Mouse (Mus musculus) stomach, postnatal 0 days (tissue): Measurements from ENCODE around the gene Taf3. TPM values are rescaled to one million over a fixed set of nuclear protein-coding genes. Genes with fewer than 3 reads are reported as not detected.

Experiments used
- ATAC-seq: fragments of 200-750 bp; cut with Nextera tagmentation; 2 replicates; pipeline ENCODE4 v1.8.0; 2017; ENCODE audit not compliant: low FRiP score, low TSS enrichment
- DNase-seq: peaks from one replicate; pipeline ENCODE4 v3.0.0-alpha.2; 2016; ENCODE audit warnings: low spot score
- H3K27ac ChIP-seq: fragments of 300-500 bp; sonication (generic); replicated peaks from 2 replicates; pipeline ENCODE4 v1.5.1; 2014; ENCODE audit warnings: mild to moderate bottlenecking, control low read depth
- H3K27me3 ChIP-seq: fragments of 300-500 bp; sonication (generic); 2 replicates; pipeline ENCODE4 v1.6.1; 2014; ENCODE audit warnings: low read length; ENCODE audit not compliant: control insufficient read depth, insufficient read depth
- H3K36me3 ChIP-seq: fragments of 300-500 bp; sonication (generic); 2 replicates; pipeline ENCODE4 v1.6.1; 2014; ENCODE audit warnings: low read length, mixed read lengths; ENCODE audit not compliant: control insufficient read depth, insufficient read depth
- H3K4me1 ChIP-seq: fragments of 300-500 bp; sonication (generic); replicated peaks from 2 replicates; pipeline ENCODE4 v1.6.1; 2014; ENCODE audit warnings: antibody characterized with exemption; ENCODE audit not compliant: control insufficient read depth, insufficient read depth
- H3K4me2 ChIP-seq: fragments of 300-500 bp; sonication (generic); replicated peaks from 2 replicates; pipeline ENCODE4 v1.6.1; 2014; ENCODE audit warnings: low read depth, mild to moderate bottlenecking, control low read depth, moderate library complexity
- H3K4me3 ChIP-seq: fragments of 300-500 bp; sonication (generic); 2 replicates; pipeline ENCODE4 v1.5.1; 2014; ENCODE audit warnings: low read depth, low read length, control low read depth
- H3K9ac ChIP-seq: fragments of 300-500 bp; sonication (generic); 2 replicates; pipeline ENCODE4 v1.6.1; 2014; ENCODE audit warnings: mild to moderate bottlenecking, low read length, control low read depth, mixed read lengths
- H3K9me3 ChIP-seq: fragments of 300-500 bp; sonication (generic); 2 replicates; pipeline ENCODE4 v1.6.1; 2016; ENCODE audit warnings: low read length; ENCODE audit not compliant: control insufficient read depth
- CTCF ChIP-seq: IDR thresholded peaks from 2 replicates; pipeline ENCODE4 v1.5.1; 2016; ENCODE audit warnings: antibody characterized with exemption, low read depth, mild to moderate bottlenecking, moderate library complexity
- EP300 ChIP-seq: optimal IDR thresholded peaks from 2 replicates; pipeline ENCODE3; 2016; ENCODE audit warnings: antibody characterized with exemption
- WGBS: fragments of 180-500 bp; shearing (Covaris S2); extraction: QIAGEN DNeasy Blood & Tissue Kit; methylation state at CpG from one replicate; pipeline ENCODE4 v1.1.7; 2014; 5-methylcytosine and 5-hydroxymethylcytosine counted together
- polyA plus RNA-seq: library from polyadenylated mRNA; unstranded; fragments of >200 nt; fragmentation: Nextera tagmentation; extraction: Ambion mirVana; gene quantifications from 2 replicates; pipeline ENCODE4 v1.2.1, GENCODE M21; 2015

Gene Taf3
- polyA plus RNA-seq, 1 experiment from 2014 or later = 4.9 TPM

DNA sequence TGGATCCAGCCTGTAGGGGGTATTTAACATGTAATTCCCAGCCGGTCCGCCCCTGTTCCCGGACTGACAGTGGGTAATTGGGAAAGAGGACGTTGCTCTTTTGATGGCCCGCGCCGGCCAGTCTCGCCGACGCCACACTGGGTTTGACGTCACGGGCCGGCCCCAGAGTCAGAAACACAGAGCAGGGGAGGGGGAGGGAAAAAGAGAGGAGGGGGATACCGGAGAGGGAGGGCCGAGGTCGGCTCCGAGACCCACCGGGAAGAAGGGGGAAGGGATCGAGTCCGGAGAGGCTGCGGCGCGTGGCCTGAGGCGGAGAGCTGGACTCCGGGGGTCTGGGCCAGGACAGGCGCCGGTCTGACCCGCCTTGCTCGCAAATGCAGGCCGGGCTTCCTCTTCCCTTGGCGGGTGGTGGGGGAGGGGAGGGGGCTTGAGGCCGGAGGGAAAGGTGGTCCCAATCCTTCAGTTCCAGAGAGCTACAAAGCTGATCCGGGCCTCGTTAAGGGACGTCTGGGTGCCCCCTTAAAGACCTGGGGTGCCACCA, 167.3 kb downstream of the Taf3 start, which contains the start of gene 4930412O13Rik:
Gene 4930412O13Rik, plus strand, starts transcription at position 202 of the 541 bp plus-strand sequence.
- no peak within 1 kb of the TSS for H3K27ac ChIP-seq

DNA sequence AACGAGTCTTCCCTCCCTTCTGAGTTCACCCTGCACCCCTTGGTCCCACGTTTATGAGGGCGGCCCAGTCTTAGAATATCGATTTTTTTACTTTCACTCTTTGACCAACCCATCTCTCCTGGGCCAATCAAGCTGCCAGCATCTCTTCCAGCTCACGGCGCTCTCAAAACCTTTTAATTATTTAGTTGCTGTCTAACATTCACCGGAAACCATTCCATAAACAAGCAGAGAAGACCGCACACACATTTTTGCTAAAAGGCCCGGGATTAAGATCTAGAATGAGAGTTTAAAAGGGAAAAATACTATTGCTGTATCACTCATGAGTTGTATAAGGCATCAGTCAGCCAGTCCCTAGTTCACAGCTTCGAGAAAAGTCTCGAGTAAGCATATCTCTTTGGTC, 168.1 kb downstream of the Taf3 start:
- H3K27me3 ChIP-seq = peaks cover 18% of the 10 kb centered on the region; the same call in 1 of the 2 replicates
- no peaks in the 10 kb centered on the region for H3K9me3 ChIP-seq
- TF ChIP-seq EP300 = no peak
- TF ChIP-seq CTCF = no peak
- DNase-seq (no peak), ATAC-seq (no peak)
- no peak overlapping the region for H3K9ac ChIP-seq
- WGBS = 20% methylated on average over 11 of the region's 11 CpGs
- peak overlapping the region; percentile 51 for H3K4me3 ChIP-seq
- peaks cover 4% of the 10 kb centered on the region; the same call in 1 of the 2 replicates for H3K4me1 ChIP-seq
- no peak overlapping the region for H3K4me2 ChIP-seq
- no peaks in the 10 kb centered on the region for H3K36me3 ChIP-seq
- H3K27ac ChIP-seq = no peak overlapping the region

More for the DNA sequence above, 167.3 kb downstream of the Taf3 start, which contains the start of gene 4930412O13Rik:
- 6% methylated on average over 33 of the region's 35 CpGs for WGBS
- Histone ChIP-seq H3K27me3 (peaks cover 19% of the 10 kb centered on the region; the same call in 1 of the 2 replicates), H3K36me3 (no peaks in the 10 kb centered on the region), H3K4me3 (peak within 1 kb of the TSS; percentile 51), H3K4me2 (peak within 1 kb of the TSS; percentile 52), H3K9ac (no peak within 1 kb of the TSS), H3K9me3 (no peaks in the 10 kb centered on the region), H3K4me1 (peaks cover 4% of the 10 kb centered on the region; the same call in 1 of the 2 replicates)
- TF ChIP-seq CTCF (no peak), EP300 (no peak)
- DNase-seq (no peak), ATAC-seq (no peak)

GRCm38 (mm10) chr2:9879493-9879892, 168.9 kb downstream of the Taf3 start:
- peak overlapping the region; percentile 81 for H3K27ac ChIP-seq
- DNase-seq (peak; percentile 92), ATAC-seq (peak; percentile 97)
- peak overlapping the region; percentile 91 for H3K4me2 ChIP-seq
- peaks cover 13% of the 10 kb centered on the region; the same call in 1 of the 2 replicates for H3K27me3 ChIP-seq
- H3K4me3 ChIP-seq = peak overlapping the region; percentile 51
- under 1% methylated on average over 21 of the region's 21 CpGs for WGBS
- peaks cover 4% of the 10 kb centered on the region; the same call in 1 of the 2 replicates for H3K4me1 ChIP-seq
- peak overlapping the region; percentile 43 for H3K9ac ChIP-seq
- H3K9me3 ChIP-seq = no peaks in the 10 kb centered on the region
- no peaks in the 10 kb centered on the region for H3K36me3 ChIP-seq
- TF ChIP-seq EP300 = no peak
- TF ChIP-seq CTCF = peak; percentile 95

- Histone ChIP-seq H3K27me3 (peaks cover 10% of the 10 kb centered on the region; the same call in 1 of the 2 replicates), H3K4me3 (peak overlapping the region; percentile 51), H3K9me3 (no peaks in the 10 kb centered on the region), H3K4me2 (peak overlapping the region; percentile 91), H3K9ac (peak overlapping the region; percentile 59), H3K27ac (peak overlapping the region; percentile 81), H3K36me3 (no peaks in the 10 kb centered on the region), H3K4me1 (peaks cover 4% of the 10 kb centered on the region; the same call in 1 of the 2 replicates)
- peak; percentile 26 for DNase-seq
- ATAC-seq = no peak; the same call in 1 of the 2 replicates
- under 1% methylated on average over 22 of the region's 22 CpGs for WGBS
- TF ChIP-seq CTCF (no peak), EP300 (no peak)
Observed at GRCm38 (mm10) chr2:9879092-9879491, 169.3 kb downstream of the Taf3 start.

DNA sequence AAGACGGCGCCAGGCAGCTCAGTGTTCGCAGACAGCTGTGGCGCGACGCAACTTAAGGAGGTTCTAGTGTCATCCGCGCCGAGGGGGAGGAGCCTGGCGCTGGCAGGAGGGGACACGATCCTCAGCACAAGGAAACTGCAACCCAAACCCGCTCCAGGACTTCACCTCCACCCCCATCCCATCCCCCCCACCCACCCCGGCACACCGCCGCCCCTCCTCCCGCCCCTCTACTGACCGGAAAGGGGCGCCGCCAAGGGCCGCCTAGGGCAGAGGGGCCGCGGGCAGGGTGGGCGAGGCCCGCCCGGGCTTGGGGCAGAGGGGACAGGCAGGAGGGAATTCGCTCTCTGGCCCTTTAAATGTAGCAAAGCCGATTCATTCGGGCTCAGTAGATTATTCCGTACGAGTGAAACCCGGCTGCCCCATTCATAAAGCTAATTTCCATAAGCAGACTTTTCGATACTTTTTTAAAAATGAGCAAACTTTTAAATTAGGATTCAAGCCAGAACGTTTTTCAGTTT, 169.8 kb downstream of the Taf3 start:
- ATAC-seq (no peak), DNase-seq (no peak)
- Histone ChIP-seq H3K27me3 (peaks cover 10% of the 10 kb centered on the region; the same call in 1 of the 2 replicates), H3K9me3 (no peaks in the 10 kb centered on the region), H3K4me1 (peaks cover 4% of the 10 kb centered on the region; the same call in 1 of the 2 replicates), H3K4me2 (peak overlapping the region; percentile 91), H3K9ac (peak overlapping the region; percentile 59), H3K36me3 (no peaks in the 10 kb centered on the region), H3K4me3 (peak overlapping the region; percentile 51), H3K27ac (peak overlapping the region; percentile 81)
- under 1% methylated on average over 23 of the region's 33 CpGs for WGBS
- TF ChIP-seq CTCF = no peak
- TF ChIP-seq EP300 = no peak

GRCm38 (mm10) chr2:9877966-9878563, 170.3 kb downstream of the Taf3 start:
- DNase-seq = no peak
- H3K27me3 ChIP-seq = peaks cover 8% of the 10 kb centered on the region; the same call in 1 of the 2 replicates

More at GRCm38 (mm10) chr2:9877966-9878563, 170.3 kb downstream of the Taf3 start:
- Histone ChIP-seq H3K4me1 (peaks cover 4% of the 10 kb centered on the region; the same call in 1 of the 2 replicates), H3K9ac (peak overlapping the region; percentile 59), H3K9me3 (no peaks in the 10 kb centered on the region), H3K4me2 (peak overlapping the region; percentile 91), H3K36me3 (no peaks in the 10 kb centered on the region), H3K4me3 (peak overlapping the region; percentile 51), H3K27ac (peak overlapping the region; percentile 81; the same call in 1 of the 2 replicates)
- 2% methylated on average over 19 of the region's 19 CpGs for WGBS
- TF ChIP-seq CTCF = no peak
- no peak for TF ChIP-seq EP300
- no peak for ATAC-seq
